Mouse (Mus musculus): ENCODE results near the gene Ppm1h. TPM values are rescaled to one million over a fixed set of nuclear protein-coding genes. Genes with fewer than 3 reads are reported as not detected.
A peak's percentile ranks its signal among the peaks of the same experiment; 100 is the strongest.

The Ppm1h gene
- total RNA-seq (2021) = 1 to 10 TPM; 6.7 to 7.8 TPM

DNA sequence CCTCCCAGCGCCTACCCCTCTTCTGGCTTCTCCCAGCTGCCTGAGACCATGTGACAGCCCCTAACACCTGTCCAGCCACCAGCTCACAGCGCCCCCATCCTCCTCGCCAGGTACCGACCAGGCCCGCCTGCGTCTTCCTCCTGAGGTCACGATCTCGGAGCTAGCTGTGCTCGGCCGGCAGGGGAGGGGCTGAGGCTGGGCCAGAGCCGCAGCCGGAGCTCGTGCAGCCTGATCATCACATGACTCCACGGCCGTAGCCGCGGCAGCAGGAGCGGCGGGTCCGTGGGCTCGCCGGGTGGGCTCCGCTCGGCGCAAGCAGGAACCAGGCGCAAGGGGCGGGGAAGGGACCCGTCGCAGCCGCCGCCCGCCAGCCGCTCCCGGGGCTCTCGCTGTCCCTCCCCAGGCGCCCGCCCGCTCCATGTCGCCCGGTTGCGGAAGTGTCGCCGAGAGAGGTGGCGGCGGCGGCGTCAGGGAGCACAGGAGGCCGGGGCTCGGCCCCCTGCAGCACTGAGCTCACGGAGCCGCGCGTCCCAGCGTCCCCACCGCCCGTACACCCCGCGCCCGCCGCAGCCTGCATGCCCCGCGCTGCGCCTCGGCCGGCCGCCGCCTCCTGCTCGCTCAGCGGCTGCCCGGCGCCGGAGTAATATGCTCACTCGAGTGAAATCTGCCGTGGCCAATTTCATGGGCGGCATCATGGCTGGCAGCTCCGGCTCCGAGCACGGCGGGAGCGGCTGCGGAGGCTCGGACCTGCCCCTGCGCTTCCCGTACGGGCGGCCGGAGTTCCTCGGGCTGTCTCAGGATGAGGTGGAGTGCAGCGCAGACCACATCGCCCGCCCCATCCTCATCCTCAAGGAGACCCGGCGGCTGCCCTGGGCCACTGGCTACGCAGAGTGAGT, at the start of gene Ppm1h:
Gene Ppm1h, plus strand, starts transcription at position 222 of the 896 bp plus-strand sequence.
- intact Hi-C loops (cut with DNase I) = loop anchor here (2.0 to 10.0 kb wide), 3 partner anchors 116 to 584 kb away; partner anchors contain the start of gene Rxylt1
- peak; percentile 66 to 77 for DNase-seq

GRCm38 (mm10) chr10:122629003-122629402, 49.6 kb upstream of the Ppm1h start:
- no peak for DNase-seq
- intact Hi-C loops (cut with DNase I) = no loop called here

GRCm38 (mm10) chr10:122639879-122640278, 38.7 kb upstream of the Ppm1h start:
- intact Hi-C loops (cut with DNase I) = no loop called here
- DNase-seq = no peak

DNA sequence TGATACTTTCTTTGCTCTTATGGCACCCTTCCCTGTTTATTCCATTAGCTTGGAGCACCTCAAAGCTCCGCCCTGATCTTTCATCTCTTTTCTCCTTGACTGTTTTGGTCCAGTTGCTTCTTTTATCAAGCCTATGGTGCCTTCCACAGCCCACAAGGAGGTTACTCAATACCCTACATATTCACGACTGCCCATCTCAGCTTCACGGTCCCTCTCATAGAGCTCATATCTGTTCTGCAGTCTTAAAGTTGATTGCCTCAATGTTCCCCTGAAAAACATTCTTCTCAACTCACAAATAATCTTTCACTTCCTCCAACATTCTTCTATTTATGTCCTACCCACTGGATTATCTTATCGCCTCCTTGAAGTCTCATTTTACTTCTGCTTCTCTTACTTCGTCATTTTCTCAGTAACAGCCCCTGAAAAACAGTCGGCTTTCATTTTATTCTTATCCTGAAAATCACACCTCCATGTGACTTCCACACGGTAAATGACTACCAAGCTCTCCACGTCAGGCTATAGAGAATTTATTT, 37.2 kb upstream of the Ppm1h start:
- DNase-seq = no peak
- intact Hi-C loops (cut with DNase I) = no loop called here

DNA sequence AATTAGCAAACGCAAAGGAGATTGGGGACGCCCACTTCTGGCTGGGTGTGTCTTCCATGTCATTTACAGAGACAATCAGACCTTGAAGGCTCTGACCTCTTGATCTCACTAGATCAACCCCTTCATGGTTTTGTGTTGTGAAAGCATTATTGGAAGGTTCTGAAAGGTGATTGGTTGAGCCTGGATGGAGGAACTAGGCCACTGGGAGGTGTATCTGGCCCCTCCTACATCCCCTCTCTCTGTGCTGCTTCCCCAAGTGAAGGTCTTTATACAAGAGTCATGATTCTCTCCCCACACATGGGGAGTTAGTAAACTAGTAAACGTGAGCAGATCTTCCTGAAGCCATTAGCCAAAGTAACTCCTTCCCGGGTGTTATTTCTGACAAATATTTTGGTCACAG, 36.4 kb upstream of the Ppm1h start:
- intact Hi-C loops (cut with DNase I) = no loop called here
- DNase-seq = no peak

GRCm38 (mm10) chr10:122651932-122652331, 26.6 kb upstream of the Ppm1h start:
- intact Hi-C loops (cut with DNase I) = no loop called here
- no peak for DNase-seq

DNA sequence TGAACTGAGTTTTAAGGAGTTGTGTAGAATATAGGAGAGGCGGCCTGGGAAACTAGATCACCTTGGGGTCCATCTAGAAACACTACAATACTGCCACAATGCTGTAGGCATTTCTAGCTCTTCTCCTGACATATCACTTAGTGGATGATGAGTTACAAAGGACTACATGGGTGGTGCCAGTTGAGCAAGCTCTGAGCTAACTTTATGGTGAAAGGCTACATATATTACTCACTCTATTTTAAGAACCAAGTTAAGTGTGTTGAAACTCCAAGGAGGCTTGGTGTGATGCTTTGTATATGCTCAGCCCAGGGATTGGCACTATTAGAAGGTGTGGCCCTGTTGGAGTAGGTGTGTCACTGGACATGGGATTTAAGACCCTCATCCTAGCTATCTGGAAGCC, 26.0 kb upstream of the Ppm1h start:
- no peak for DNase-seq
- intact Hi-C loops (cut with DNase I) = no loop called here

GRCm38 (mm10) chr10:122665652-122666051, 12.9 kb upstream of the Ppm1h start:
- intact Hi-C loops (cut with DNase I) = no loop called here
- no peak for DNase-seq

GRCm38 (mm10) chr10:122671253-122671652, 7.3 kb upstream of the Ppm1h start:
- intact Hi-C loops (cut with DNase I) = loop anchor here (10.0 kb wide), 1 partner anchor 576 kb away; the partner anchor contains the start of gene Rxylt1
- no peak for DNase-seq

DNA sequence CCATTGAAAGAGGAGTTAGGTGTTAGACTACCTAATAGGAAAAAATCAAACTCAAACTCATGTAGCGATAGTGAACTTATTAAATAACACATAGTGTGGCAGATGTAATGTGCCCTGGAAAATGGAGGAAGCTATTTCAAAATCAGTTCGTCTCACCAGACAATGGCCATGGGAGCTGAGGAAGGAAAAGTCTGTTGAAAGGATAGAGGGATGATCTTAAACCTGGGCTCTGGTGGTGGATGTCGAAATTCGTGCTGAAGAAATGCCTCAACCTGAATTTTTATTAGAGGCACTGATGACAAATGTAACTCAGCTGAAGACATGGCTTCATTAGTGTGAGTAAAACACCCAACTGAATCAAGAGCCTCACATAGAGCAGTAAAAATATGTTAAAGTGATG, 6.5 kb upstream of the Ppm1h start:
- no peak for DNase-seq
- intact Hi-C loops (cut with DNase I) = loop anchor here (10.0 kb wide), 1 partner anchor 577 kb away; the partner anchor contains the start of gene Rxylt1

GRCm38 (mm10) chr10:122679437-122680045, 979 bp downstream of the Ppm1h start:
- peak in 1 of 2 experiments; percentile 26 for DNase-seq
- intact Hi-C loops (cut with DNase I) = loop anchor here (2.0 to 10.0 kb wide), 3 partner anchors 115 to 585 kb away; partner anchors contain the start of gene Rxylt1

GRCm38 (mm10) chr10:122680387-122681084, 2.0 kb downstream of the Ppm1h start:
- intact Hi-C loops (cut with DNase I) = no loop called here
- peak; percentile 14 to 17 for DNase-seq

DNA sequence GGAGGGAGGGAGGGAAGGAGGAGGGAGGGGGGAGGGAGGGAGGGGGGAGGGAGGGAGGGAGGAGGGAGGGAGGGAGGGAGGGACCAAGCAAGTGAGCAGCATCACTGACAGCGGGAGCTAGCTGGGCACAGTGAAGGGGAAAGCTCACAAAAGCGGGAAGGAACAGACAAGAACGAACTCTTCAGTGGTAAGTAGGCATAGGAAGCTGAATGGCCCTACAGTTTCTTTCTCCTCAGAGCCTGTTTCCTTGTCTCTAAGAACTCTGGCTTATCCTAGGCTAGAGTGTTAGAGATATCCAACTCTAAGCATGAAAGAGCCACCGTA, 2.5 kb downstream of the Ppm1h start:
- intact Hi-C loops (cut with DNase I) = no loop called here
- no peak for DNase-seq

DNA sequence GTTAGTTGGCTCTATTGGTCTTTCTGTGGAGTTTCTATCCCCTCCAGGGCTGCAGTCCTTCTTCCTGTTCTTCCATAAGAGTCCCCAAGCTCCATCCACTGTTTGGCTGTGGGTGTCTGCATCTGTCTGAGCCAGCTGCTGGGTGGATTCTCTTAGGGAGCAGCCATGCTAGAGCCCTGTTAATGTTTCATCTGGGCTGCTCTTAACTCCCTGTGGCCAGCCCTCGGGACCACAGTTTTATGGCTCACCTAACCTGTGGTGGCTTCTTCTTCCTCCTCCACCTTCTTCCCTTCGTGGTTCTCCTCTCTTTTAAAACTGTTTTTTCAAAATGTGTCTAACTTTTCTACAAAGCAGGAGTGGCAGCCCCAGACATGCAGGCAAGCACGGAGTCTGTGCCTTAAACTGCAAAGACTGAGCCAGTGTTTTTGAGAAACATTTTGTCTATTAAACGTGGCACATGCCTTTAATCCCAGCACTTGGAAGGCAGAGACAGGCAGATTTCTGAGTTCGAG, 5.3 kb downstream of the Ppm1h start:
- intact Hi-C loops (cut with DNase I) = no loop called here
- no peak for DNase-seq

DNA sequence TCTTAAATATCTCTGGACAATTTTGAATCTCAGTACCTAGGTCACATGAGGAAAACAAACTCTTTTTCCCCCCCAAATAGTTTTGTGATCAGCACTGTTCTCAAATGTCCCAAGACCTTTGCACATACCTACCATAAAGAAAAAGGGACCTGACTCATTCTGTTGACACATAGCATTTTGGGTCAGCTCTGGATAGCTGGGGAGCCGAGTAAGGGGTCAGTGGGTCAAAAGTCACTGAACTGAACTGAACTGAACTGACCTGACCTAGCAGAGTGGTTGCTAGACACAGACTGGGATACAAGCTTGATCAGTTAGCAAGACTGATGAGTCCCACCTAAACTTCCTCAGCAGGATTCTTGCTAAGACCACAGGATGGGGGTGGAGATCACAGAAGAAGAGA, 6.7 kb downstream of the Ppm1h start:
- DNase-seq = no peak
- intact Hi-C loops (cut with DNase I) = no loop called here

GRCm38 (mm10) chr10:122685836-122686531, 7.4 kb downstream of the Ppm1h start:
- intact Hi-C loops (cut with DNase I) = no loop called here
- no peak for DNase-seq

GRCm38 (mm10) chr10:122690698-122691097, 12.1 kb downstream of the Ppm1h start:
- DNase-seq = no peak
- intact Hi-C loops (cut with DNase I) = no loop called here

- intact Hi-C loops (cut with DNase I) = no loop called here
Measured at GRCm38 (mm10) chr10:122693158-122693777, 14.7 kb downstream of the Ppm1h start.

GRCm38 (mm10) chr10:122693911-122694618, 15.5 kb downstream of the Ppm1h start:
- no peak for DNase-seq
- intact Hi-C loops (cut with DNase I) = no loop called here

More at GRCm38 (mm10) chr10:122693158-122693777, 14.7 kb downstream of the Ppm1h start:
- DNase-seq = no peak
